Mouse (Mus musculus): ENCODE results near the gene Utrn. TPM values are rescaled to one million over a fixed set of nuclear protein-coding genes. Genes with fewer than 3 reads are reported as not detected.

Gene Utrn
- polyA plus RNA-seq, 1 experiment: 18.1 TPM

- H3K4me1 ChIP-seq (ENCODE audit: control insufficient read depth, insufficient read depth, low read length): peaks cover 23% of the 10 kb centered on the region
These were observed 44.8 kb downstream of the Utrn start for GRCm38 (mm10) chr10:12824386-12824785.

GRCm38 (mm10) chr10:12823437-12824219 is 45.5 kb downstream of the Utrn start:
- Histone ChIP-seq H3K4me3 (ENCODE audit: insufficient read depth, low read length) (no peak overlapping the region), H3K4me1 (ENCODE audit: control insufficient read depth, insufficient read depth, low read length) (peaks cover 23% of the 10 kb centered on the region), H3K27ac (ENCODE audit: insufficient read depth, low read depth, low read length) (no peak overlapping the region)
- TF ChIP-seq CTCF (IDR thresholded peaks at IDR 0.05; ENCODE audit: low read depth, low read length): no peak
- TF ChIP-seq POLR2A (IDR thresholded peaks at IDR 0.05; ENCODE audit: borderline replicate concordance, low read depth, low read length): no peak

More at GRCm38 (mm10) chr10:12824386-12824785, 44.8 kb downstream of the Utrn start:
- no peak overlapping the region for H3K4me3 ChIP-seq (ENCODE audit: insufficient read depth, low read length)
- H3K27ac ChIP-seq (ENCODE audit: insufficient read depth, low read depth, low read length): no peak overlapping the region
- no peak for TF ChIP-seq CTCF (IDR thresholded peaks at IDR 0.05; ENCODE audit: low read depth, low read length)
- no peak for TF ChIP-seq POLR2A (IDR thresholded peaks at IDR 0.05; ENCODE audit: borderline replicate concordance, low read depth, low read length)

- no peak overlapping the region for H3K27ac ChIP-seq (ENCODE audit: insufficient read depth, low read depth, low read length)
- no peak overlapping the region for H3K4me3 ChIP-seq (ENCODE audit: insufficient read depth, low read length)
- TF ChIP-seq CTCF (IDR thresholded peaks at IDR 0.05; ENCODE audit: low read depth, low read length) (no peak), POLR2A (IDR thresholded peaks at IDR 0.05; ENCODE audit: borderline replicate concordance, low read depth, low read length) (no peak)
- H3K4me1 ChIP-seq (ENCODE audit: control insufficient read depth, insufficient read depth, low read length): peaks cover 23% of the 10 kb centered on the region
These were observed 48.0 kb downstream of the Utrn start for GRCm38 (mm10) chr10:12820978-12821735.

GRCm38 (mm10) chr10:12817409-12817808 is 51.8 kb downstream of the Utrn start:
- Histone ChIP-seq H3K4me3 (ENCODE audit: insufficient read depth, low read length) (no peak overlapping the region), H3K4me1 (ENCODE audit: control insufficient read depth, insufficient read depth, low read length) (peaks cover 15% of the 10 kb centered on the region), H3K27ac (ENCODE audit: insufficient read depth, low read depth, low read length) (no peak overlapping the region)
- TF ChIP-seq POLR2A (IDR thresholded peaks at IDR 0.05; ENCODE audit: borderline replicate concordance, low read depth, low read length): no peak

DNA sequence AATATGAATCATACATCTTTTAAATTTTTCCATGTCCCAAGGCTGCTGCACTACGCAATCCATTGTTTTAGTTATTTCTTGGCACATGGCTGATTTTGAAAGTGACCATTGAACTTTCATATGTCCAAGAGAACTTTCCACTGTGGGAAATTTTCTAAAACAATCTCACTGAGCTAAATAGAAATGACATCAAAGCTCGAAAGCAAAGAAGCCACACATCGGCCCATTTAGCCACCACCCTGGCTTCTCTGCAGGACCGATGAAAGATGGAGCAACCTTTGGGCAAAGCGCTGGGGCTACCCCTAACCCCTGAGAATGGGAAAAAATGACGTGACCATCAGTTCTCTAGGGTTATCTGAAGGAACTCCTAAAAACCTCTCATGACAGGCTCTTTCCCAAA is 52.6 kb downstream of the Utrn start:
- no peak overlapping the region for H3K27ac ChIP-seq (ENCODE audit: insufficient read depth, low read depth, low read length)
- TF ChIP-seq POLR2A (IDR thresholded peaks at IDR 0.05; ENCODE audit: borderline replicate concordance, low read depth, low read length) (no peak), CTCF (IDR thresholded peaks at IDR 0.05; ENCODE audit: low read depth, low read length) (no peak)
- H3K4me3 ChIP-seq (ENCODE audit: insufficient read depth, low read length): no peak overlapping the region
- H3K4me1 ChIP-seq (ENCODE audit: control insufficient read depth, insufficient read depth, low read length): peaks cover 12% of the 10 kb centered on the region

GRCm38 (mm10) chr10:12814411-12814810 is 54.8 kb downstream of the Utrn start:
- no peak overlapping the region for H3K27ac ChIP-seq (ENCODE audit: insufficient read depth, low read depth, low read length)
- no peak overlapping the region for H3K4me3 ChIP-seq (ENCODE audit: insufficient read depth, low read length)
- TF ChIP-seq CTCF (IDR thresholded peaks at IDR 0.05; ENCODE audit: low read depth, low read length) (no peak), POLR2A (IDR thresholded peaks at IDR 0.05; ENCODE audit: borderline replicate concordance, low read depth, low read length) (no peak)
- peaks cover 6% of the 10 kb centered on the region for H3K4me1 ChIP-seq (ENCODE audit: control insufficient read depth, insufficient read depth, low read length)

DNA sequence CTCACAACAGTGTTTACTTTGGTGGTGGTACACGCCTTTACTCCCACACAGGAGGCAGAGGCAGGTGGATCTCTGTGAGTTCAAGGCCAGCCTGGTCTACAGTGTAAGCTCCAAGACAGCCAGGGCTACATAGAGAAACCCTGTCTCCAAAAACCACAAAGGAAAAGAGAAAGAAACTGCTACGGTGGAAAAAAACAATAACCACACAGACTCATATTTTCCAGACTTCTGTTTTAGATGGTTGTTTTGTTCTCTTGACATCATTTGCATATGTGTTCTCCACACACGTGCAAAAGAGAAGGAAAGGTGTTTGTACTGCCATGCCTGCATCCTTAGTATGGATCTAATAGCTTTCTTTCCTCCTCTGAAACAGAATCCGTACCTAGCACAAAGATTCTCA is 55.3 kb downstream of the Utrn start:
- no peak overlapping the region for H3K27ac ChIP-seq (ENCODE audit: insufficient read depth, low read depth, low read length)
- TF ChIP-seq CTCF (IDR thresholded peaks at IDR 0.05; ENCODE audit: low read depth, low read length) (no peak), POLR2A (IDR thresholded peaks at IDR 0.05; ENCODE audit: borderline replicate concordance, low read depth, low read length) (no peak)

GRCm38 (mm10) chr10:12813211-12813811 is 55.9 kb downstream of the Utrn start:
- Histone ChIP-seq H3K27ac (ENCODE audit: insufficient read depth, low read depth, low read length) (no peak overlapping the region), H3K4me1 (ENCODE audit: control insufficient read depth, insufficient read depth, low read length) (peaks cover 6% of the 10 kb centered on the region), H3K4me3 (ENCODE audit: insufficient read depth, low read length) (no peak overlapping the region)
- TF ChIP-seq CTCF (IDR thresholded peaks at IDR 0.05; ENCODE audit: low read depth, low read length) (no peak), POLR2A (IDR thresholded peaks at IDR 0.05; ENCODE audit: borderline replicate concordance, low read depth, low read length) (no peak)

More for the DNA sequence above, 55.3 kb downstream of the Utrn start:
- Histone ChIP-seq H3K4me3 (ENCODE audit: insufficient read depth, low read length) (no peak overlapping the region), H3K4me1 (ENCODE audit: control insufficient read depth, insufficient read depth, low read length) (peaks cover 6% of the 10 kb centered on the region)

DNA sequence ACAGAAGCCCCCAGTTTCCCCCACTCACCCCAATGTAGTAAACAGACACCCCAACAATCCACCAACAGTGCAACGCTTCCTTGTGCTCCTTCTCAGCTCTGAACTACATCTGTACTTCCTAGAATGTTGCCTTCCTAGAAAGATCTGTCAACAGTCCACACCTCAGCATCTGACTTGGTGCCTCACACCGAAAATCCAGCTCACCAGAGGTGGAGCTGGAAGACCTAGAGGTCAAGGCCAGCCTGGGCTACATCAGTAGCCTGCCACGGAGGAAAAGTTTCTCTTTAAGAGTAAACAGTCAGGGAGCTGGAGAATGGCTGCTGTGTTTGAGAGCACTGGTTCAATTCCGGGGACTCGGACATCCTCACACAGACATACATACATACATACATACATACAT is 56.5 kb downstream of the Utrn start:
- H3K4me3 ChIP-seq (ENCODE audit: insufficient read depth, low read length): no peak overlapping the region
- TF ChIP-seq POLR2A (IDR thresholded peaks at IDR 0.05; ENCODE audit: borderline replicate concordance, low read depth, low read length) (no peak), CTCF (IDR thresholded peaks at IDR 0.05; ENCODE audit: low read depth, low read length) (no peak)

DNA sequence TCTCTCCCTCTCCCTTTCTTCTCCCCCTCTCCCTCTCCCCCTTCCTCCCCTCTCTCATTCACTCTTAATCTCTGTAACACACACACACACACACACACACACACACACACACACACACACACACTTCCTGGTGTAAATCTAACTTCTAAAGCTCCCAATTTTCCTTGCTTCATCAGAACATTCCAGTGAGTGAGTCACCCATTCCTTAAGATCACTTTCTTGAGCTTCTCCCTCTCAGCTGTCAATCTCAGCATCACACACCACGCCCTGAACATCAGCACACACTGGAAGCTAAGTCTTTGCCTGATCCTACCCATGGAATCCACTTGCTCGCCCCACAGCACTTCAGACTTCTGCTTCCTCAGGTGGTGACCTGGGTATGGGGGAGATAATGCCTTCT is 58.3 kb downstream of the Utrn start:
- TF ChIP-seq POLR2A (IDR thresholded peaks at IDR 0.05; ENCODE audit: borderline replicate concordance, low read depth, low read length): no peak
- TF ChIP-seq CTCF (IDR thresholded peaks at IDR 0.05; ENCODE audit: low read depth, low read length): no peak
- no peak overlapping the region for H3K4me3 ChIP-seq (ENCODE audit: insufficient read depth, low read length)
- peaks cover 6% of the 10 kb centered on the region for H3K4me1 ChIP-seq (ENCODE audit: control insufficient read depth, insufficient read depth, low read length)
- H3K27ac ChIP-seq (ENCODE audit: insufficient read depth, low read depth, low read length): no peak overlapping the region

More for the DNA sequence above, 56.5 kb downstream of the Utrn start:
- Histone ChIP-seq H3K4me1 (ENCODE audit: control insufficient read depth, insufficient read depth, low read length) (peaks cover 6% of the 10 kb centered on the region), H3K27ac (ENCODE audit: insufficient read depth, low read depth, low read length) (no peak overlapping the region)

Data from bone marrow macrophage, adult 2 months (primary cell).